Mouse (Mus musculus) MEL (cell line): ENCODE data around the gene Mcf2l. TPM values are rescaled to one million over a fixed set of nuclear protein-coding genes. Genes with fewer than 3 reads are reported as not detected.

Experiments used
- DNase-seq: peaks from one replicate; pipeline ENCODE4 v3.0.0; 2011; ENCODE audit warnings: low read depth, low spot score
- H3K27ac ChIP-seq: 2 replicates; pipeline ENCODE4 v1.5.1; 2012; ENCODE audit warnings: low read depth, mild to moderate bottlenecking, control low read depth, low read length, moderate library complexity; ENCODE audit not compliant: control insufficient read depth
- H3K27me3 ChIP-seq, 2 experiments: fragments of 150-350 bp in 1 of 2; sonication (generic) in 1 of 2; 2 replicates each; pipeline ENCODE4 v1.6.1; 2012; ENCODE audit warnings: low read length in 2 of 2, mild to moderate bottlenecking in 2 of 2, improper control_type of control experiment in 1 of 2, moderate library complexity in 1 of 2; ENCODE audit not compliant: insufficient read depth in 2 of 2, control insufficient read depth in 1 of 2
- H3K36me3 ChIP-seq, 2 experiments: 2 replicates each; pipeline ENCODE4 v1.6.1; 2012 to 2014; ENCODE audit warnings: low read length in 2 of 2, improper control_type of control experiment in 1 of 2, inconsistent platforms in 1 of 2, mild to moderate bottlenecking in 1 of 2; ENCODE audit not compliant: insufficient read depth in 2 of 2, control insufficient read depth in 1 of 2
- H3K4me1 ChIP-seq, 2 experiments: fragments of 150-350 bp in 1 of 2; sonication (generic) in 1 of 2; 2 replicates each; pipeline ENCODE4 v1.6.1; 2012; ENCODE audit warnings: low read length in 2 of 2, improper control_type of control experiment in 1 of 2, mild to moderate bottlenecking in 1 of 2; ENCODE audit not compliant: insufficient read depth in 2 of 2, control insufficient read depth in 1 of 2
- H3K4me3 ChIP-seq, 2 experiments: fragments of 150-350 bp in 1 of 2; sonication (generic) in 1 of 2; 2 replicates each; pipeline ENCODE4 v1.5.1; 2012; ENCODE audit warnings: low read depth in 2 of 2, low read length in 2 of 2, mild to moderate bottlenecking in 2 of 2, moderate library complexity in 2 of 2, control low read depth in 1 of 2, improper control_type of control experiment in 1 of 2; ENCODE audit not compliant: control insufficient read depth in 1 of 2, insufficient read depth in 1 of 2
- H3K79me2 ChIP-seq: 2 replicates; pipeline ENCODE4 v1.6.1; 2012; ENCODE audit warnings: mild to moderate bottlenecking, low read length, moderate library complexity; ENCODE audit not compliant: control insufficient read depth, poor library complexity, insufficient read depth
- H3K9ac ChIP-seq: 2 replicates; pipeline ENCODE4 v1.6.1; 2012; ENCODE audit warnings: low read depth, mild to moderate bottlenecking, control low read depth, low read length, moderate library complexity; ENCODE audit not compliant: control insufficient read depth, poor library complexity, severe bottlenecking
- H3K9me3 ChIP-seq: fragments of 150-350 bp; sonication (generic); replicated peaks from 2 replicates; pipeline ENCODE4 v1.6.1; 2012; ENCODE audit warnings: mild to moderate bottlenecking, low read length, improper control_type of control experiment, moderate library complexity; ENCODE audit not compliant: insufficient read depth
- BHLHE40 ChIP-seq: IDR thresholded peaks from 2 replicates; pipeline ENCODE4 v1.6.1; 2012; ENCODE audit warnings: low read depth, mild to moderate bottlenecking, inconsistent platforms, low read length, improper control_type of control experiment, borderline replicate concordance
- CHD1 ChIP-seq: IDR thresholded peaks from 2 replicates; pipeline ENCODE4 v1.6.1; 2012; ENCODE audit warnings: low read depth, mild to moderate bottlenecking, inconsistent platforms, low read length, improper control_type of control experiment
- CHD2 ChIP-seq: IDR thresholded peaks from 2 replicates; pipeline ENCODE4 v1.6.1; 2011; ENCODE audit warnings: low read length, improper control_type of control experiment
- GABPA ChIP-seq: IDR thresholded peaks from 2 replicates; pipeline ENCODE4 v1.6.1; 2012; ENCODE audit warnings: low read depth, mild to moderate bottlenecking, inconsistent platforms, low read length, improper control_type of control experiment, moderate library complexity
- GATA1 ChIP-seq: IDR thresholded peaks from 2 replicates; pipeline ENCODE4 v1.6.1; 2011; ENCODE audit warnings: low read depth, low read length, improper control_type of control experiment
- MAZ ChIP-seq: IDR thresholded peaks from 2 replicates; pipeline ENCODE4 v1.6.1; 2012; ENCODE audit warnings: low read depth, mild to moderate bottlenecking, inconsistent platforms, low read length, improper control_type of control experiment
- NELFE ChIP-seq: IDR thresholded peaks from 2 replicates; pipeline ENCODE4 v1.6.1; 2011; ENCODE audit warnings: low read depth, low read length, improper control_type of control experiment
- NRF1 ChIP-seq: IDR thresholded peaks from 2 replicates; pipeline ENCODE4 v1.6.1; 2014; ENCODE audit warnings: low read depth, mild to moderate bottlenecking, inconsistent platforms, low read length, improper control_type of control experiment, moderate library complexity; ENCODE audit not compliant: poor library complexity, insufficient read depth, severe bottlenecking
- POLR2AphosphoS2 ChIP-seq: IDR thresholded peaks from 2 replicates; pipeline ENCODE4 v1.6.1; 2011; ENCODE audit warnings: low read length, improper control_type of control experiment
- RAD21 ChIP-seq: IDR thresholded peaks from 2 replicates; pipeline ENCODE4 v1.6.1; 2011; ENCODE audit warnings: mild to moderate bottlenecking, low read depth, low read length, improper control_type of control experiment
- RCOR1 ChIP-seq: IDR thresholded peaks from 2 replicates; pipeline ENCODE4 v1.6.1; 2012; ENCODE audit warnings: low read depth, mild to moderate bottlenecking, inconsistent platforms, low read length, improper control_type of control experiment
- SIN3A ChIP-seq: IDR thresholded peaks from 2 replicates; pipeline ENCODE4 v1.6.1; 2012; ENCODE audit warnings: low read length, improper control_type of control experiment, inconsistent platforms
- SMC3 ChIP-seq: IDR thresholded peaks from 2 replicates; pipeline ENCODE4 v1.6.1; 2011; ENCODE audit warnings: low read depth, low read length, improper control_type of control experiment
- TAL1 ChIP-seq: IDR thresholded peaks from 2 replicates; pipeline ENCODE4 v1.6.1; 2012; ENCODE audit warnings: mild to moderate bottlenecking, inconsistent platforms, low read length, moderate library complexity, mixed read lengths
- TCF12 ChIP-seq: IDR thresholded peaks from 2 replicates; pipeline ENCODE4 v1.6.1; 2014; ENCODE audit warnings: low read depth, mild to moderate bottlenecking, inconsistent platforms, low read length, improper control_type of control experiment, moderate library complexity
- USF2 ChIP-seq, 2 experiments: IDR thresholded peaks; 2 replicates each; pipeline ENCODE4 v1.6.1; 2011 to 2012; ENCODE audit warnings: improper control_type of control experiment in 2 of 2, low read length in 2 of 2, borderline replicate concordance in 1 of 2, inconsistent platforms in 1 of 2, low read depth in 1 of 2, mild to moderate bottlenecking in 1 of 2; ENCODE audit not compliant: insufficient read depth in 1 of 2
- polyA plus RNA-seq, 2 experiments: library from polyadenylated mRNA; stranded (reverse) in 1 of 2; unstranded in 1 of 2; fragments of >175 nt in 1 of 2; fragments of >200 nt in 1 of 2; gene quantifications; 2 replicates each; pipeline versions ENCODE4 v1.2.1 to v1.2.4; 2012; ENCODE audit warnings: low replicate concordance in 2 of 2, low read depth in 1 of 2; ENCODE audit not compliant: insufficient read length in 2 of 2, insufficient read depth in 1 of 2, missing spikeins in 1 of 2
- total RNA-seq: library from RNA; depleted of rRNA; stranded (reverse); fragments of 300-350 nt; gene quantifications from 2 replicates; pipeline ENCODE4 v1.2.3, GENCODE M21; 2012

Gene Mcf2l
- total and polyA plus RNA-seq, 3 experiments, result 1.2 to 3.6 TPM; not detected in 1

- no peaks in the 10 kb centered on the region for H3K4me1 ChIP-seq
- H3K27ac ChIP-seq, result no peak overlapping the region
- H3K27me3 ChIP-seq, result no peaks in the 10 kb centered on the region
Observed at GRCm38 (mm10) chr8:12825686-12826237, 47.8 kb upstream of the Mcf2l start.

GRCm38 (mm10) chr8:12827124-12827523 is 46.5 kb upstream of the Mcf2l start:
- H3K4me1 ChIP-seq, result no peaks in the 10 kb centered on the region
- TF ChIP-seq GATA1 (no peak), RAD21 (no peak), RCOR1 (no peak)
- H3K36me3 ChIP-seq, result peaks cover 0 to 2% of the 10 kb centered on the region in 2 experiments; a peak in 1 of 4 replicates
- no peak overlapping the region for H3K9ac ChIP-seq
- H3K27ac ChIP-seq, result no peak overlapping the region
- no peaks in the 10 kb centered on the region for H3K9me3 ChIP-seq
- no peak overlapping the region for H3K4me3 ChIP-seq
- no peak for DNase-seq
- no peaks in the 10 kb centered on the region for H3K79me2 ChIP-seq
- no peaks in the 10 kb centered on the region for H3K27me3 ChIP-seq

More at GRCm38 (mm10) chr8:12825686-12826237, 47.8 kb upstream of the Mcf2l start:
- H3K4me3 ChIP-seq, result no peak overlapping the region
- peaks cover 0 to 2% of the 10 kb centered on the region in 2 experiments; a peak in 1 of 4 replicates for H3K36me3 ChIP-seq
- no peak for DNase-seq
- TF ChIP-seq TCF12 (no peak), CHD1 (no peak), CHD2 (no peak), GATA1 (no peak), MAZ (no peak), NRF1 (no peak), POLR2AphosphoS2 (no peak), SMC3 (no peak), USF2 (IDR thresholded peaks at IDR 0.05; ENCODE audit: borderline replicate concordance in 1 of 2, insufficient read depth in 1 of 2, low read depth in 1 of 2, low read length in 2 of 2) (no peak), TAL1 (no peak), SIN3A (no peak), NELFE (no peak), GABPA (no peak), BHLHE40 (no peak)
- no peak overlapping the region for H3K9ac ChIP-seq
- no peaks in the 10 kb centered on the region for H3K9me3 ChIP-seq
- H3K79me2 ChIP-seq, result no peaks in the 10 kb centered on the region
